Comparison of ENCODE assay signal across 8 mouse cellular contexts in the genomic region with DNA sequence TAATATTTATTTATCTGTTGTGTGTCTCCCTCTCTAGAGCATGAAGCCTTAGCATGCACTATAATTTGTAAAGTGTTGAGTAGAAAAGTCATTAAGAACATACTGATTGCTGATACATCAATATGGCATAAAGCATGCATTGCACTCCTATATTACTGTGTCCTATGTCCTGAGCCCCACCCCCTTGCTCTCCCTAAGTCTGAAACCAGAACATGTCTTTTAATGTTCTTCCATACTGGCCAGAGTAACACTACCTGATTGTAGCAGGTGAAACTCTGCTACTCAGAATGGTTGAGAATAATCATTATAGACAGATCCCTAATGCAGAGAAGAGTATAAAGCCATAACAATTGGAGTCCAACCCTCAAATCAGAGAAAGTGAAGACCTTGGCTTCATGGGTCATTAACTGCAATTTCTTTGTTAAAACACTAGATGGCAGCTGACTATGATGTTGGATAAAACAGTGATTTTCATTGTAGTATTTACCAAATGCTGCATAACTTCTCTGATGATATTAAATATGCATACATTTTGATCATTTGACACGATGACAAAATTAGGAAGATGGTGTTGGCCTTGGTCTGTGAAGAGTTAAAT. TPM values are rescaled to one million over a fixed set of nuclear protein-coding genes. Genes with fewer than 3 reads are reported as not detected.
DNase-seq lines count a peak whose midpoint lies in the region; ATAC-seq and TF ChIP-seq lines count a peak whose summit lies in the region.

No protein-coding gene starts in this region.

- 2% methylated on average over 1 of the region's 1 CpGs for WGBS in hindbrain, embryonic 14.5 days
- WGBS in hindbrain, embryonic 10.5 days: 10% methylated on average over 1 of the region's 1 CpGs

- in situ Hi-C loops in Patski (cut with MboI; ENCODE audit: low pct_unique_long_range_greater_than_20kb): loop anchor here (10.0 to 25.0 kb wide), 2 partner anchors 333 to 1001 kb away; no protein-coding TSS in a partner anchor

- no peaks in the 10 kb centered on the region for H3K9me3 ChIP-seq in hindbrain, embryonic 14.5 days (ENCODE audit: control insufficient read depth, low read length)
- H3K9me3 ChIP-seq in hindbrain, embryonic 10.5 days: no peaks in the 10 kb centered on the region

- H3K27me3 ChIP-seq in hindbrain, embryonic 14.5 days (ENCODE audit: control insufficient read depth, insufficient read depth, low read length): no peaks in the 10 kb centered on the region
- H3K27me3 ChIP-seq in hindbrain, embryonic 10.5 days (ENCODE audit: insufficient read depth, poor library complexity, severe bottlenecking): no peaks in the 10 kb centered on the region
- H3K27me3 ChIP-seq in Patski: peaks cover 54% of the 10 kb centered on the region

- CTCF ChIA-PET in Patski (lab: Charles Lee): no interaction called here

- no peak for ATAC-seq in hindbrain, embryonic 14.5 days (ENCODE audit: low FRiP score)
- ATAC-seq in Patski: no peak
- peak; percentile 77 for ATAC-seq in megakaryocyte progenitor cell, adult 5-6 weeks (replicated peaks; ENCODE audit: poor library complexity)

- H3K4me3 ChIP-seq in hindbrain, embryonic 14.5 days (replicated peaks; ENCODE audit: low read length): no peak overlapping the region
- no peak overlapping the region for H3K4me3 ChIP-seq in hindbrain, embryonic 10.5 days

- no peaks in the 10 kb centered on the region for H3K36me3 ChIP-seq in hindbrain, embryonic 14.5 days (replicated peaks; ENCODE audit: control insufficient read depth, insufficient read depth)
- H3K36me3 ChIP-seq in hindbrain, embryonic 10.5 days: no peaks in the 10 kb centered on the region

- peak; percentile 60 for DNase-seq in hindbrain, embryonic 14.5 days (ENCODE audit: low spot score)
- no peak for DNase-seq in hindbrain, embryonic 10.5 days (ENCODE audit: low spot score)
- DNase-seq in A20 (ENCODE audit: low read depth, low spot score) (peak; percentile 33), Patski (ENCODE audit: low read depth, low spot score) (no peak)
- DNase-seq in ovary, adult 18-20 months (ENCODE audit: low spot score): no peak
- no peak for DNase-seq in frontal cortex, postnatal 10 days (ENCODE audit: low spot score in 2 of 2)
- DNase-seq in gastrocnemius, adult 18-20 months (ENCODE audit: low spot score): no peak

- peak; percentile 52 for TF ChIP-seq CTCF in Patski (IDR thresholded peaks at IDR 0.05)

- H3K9ac ChIP-seq in hindbrain, embryonic 14.5 days: no peak overlapping the region

- H3K4me2 ChIP-seq in hindbrain, embryonic 14.5 days (replicated peaks): no peak overlapping the region

- no peak overlapping the region for H3K27ac ChIP-seq in hindbrain, embryonic 14.5 days
- H3K27ac ChIP-seq in hindbrain, embryonic 10.5 days: no peak overlapping the region

- no peaks in the 10 kb centered on the region for H3K4me1 ChIP-seq in hindbrain, embryonic 14.5 days (replicated peaks; ENCODE audit: control insufficient read depth, insufficient read depth, low read length)
- no peaks in the 10 kb centered on the region for H3K4me1 ChIP-seq in hindbrain, embryonic 10.5 days (replicated peaks)

- POLR2A ChIA-PET in Patski (lab: Charles Lee): no interaction called here

RNA-seq across cellular contexts. Expression of gene Cast, which starts 52.9 kb away (rescaled TPM):
- polyA plus RNA-seq in hindbrain, embryonic 14.5 days (2014; fragmentation: Nextera tagmentation; extraction: Ambion mirVana): 8.0 and 9.3 TPM in 2 replicates
- polyA plus RNA-seq in hindbrain, embryonic 10.5 days (2016; fragmentation: Nextera tagmentation; extraction: Ambion mirVana): 14.4 and 17.6 TPM in 2 replicates
- polyA plus RNA-seq in Patski (2021): 86.5 TPM
- total RNA-seq in megakaryocyte progenitor cell, adult 5-6 weeks (2015): 34.6 and 42.2 TPM in 2 replicates
- 76.4 and 84.1 TPM in 2 replicates for total RNA-seq in megakaryocyte progenitor cell, adult 5-6 weeks (2017)
- 100 to 1,000 TPM; 107 to 108 TPM for total RNA-seq in gastrocnemius, adult 18-20 months (2021)

Comparison
In these comparisons a context has a peak if more than half of its experiments do, and no peak if none do; other contexts are left out.
1. DNase-seq: peak in hindbrain, embryonic 14.5 days (single experiment) and A20 (single experiment); none in hindbrain, embryonic 10.5 days (single experiment), Patski (single experiment), ovary, adult 18-20 months (single experiment), frontal cortex, postnatal 10 days (0 of 2) and gastrocnemius, adult 18-20 months (single experiment).